Mouse (Mus musculus) midbrain, embryonic 11.5 days (tissue): ENCODE data around the gene Serpina3f. TPM values are rescaled to one million over a fixed set of nuclear protein-coding genes. Genes with fewer than 3 reads are reported as not detected.

Experiments used
- polyA plus RNA-seq: library from polyadenylated mRNA; unstranded; fragments of >200 nt; fragmentation: Nextera tagmentation; extraction: Ambion mirVana; gene quantifications from 2 replicates; pipeline ENCODE4 v1.2.1, GENCODE M21; 2014

Serpina3f gene
- polyA plus RNA-seq, 1 experiment from 2014 or later: 0.55 TPM

Other genes with a start within 250 kb of the Serpina3f start
- gene Serpina11, start 224.6 kb upstream of the Serpina3f start, polyA plus RNA-seq: not detected in 2 replicates
- not detected in 2 replicates for gene Serpina9, start 200.8 kb upstream of the Serpina3f start, polyA plus RNA-seq
- not detected in 2 replicates for gene Serpina12, start 170.1 kb upstream of the Serpina3f start, polyA plus RNA-seq
- not detected in 2 replicates for gene Serpina5, start 113.4 kb upstream of the Serpina3f start, polyA plus RNA-seq
- not detected in 2 replicates for gene Serpina3a, start 101.8 kb upstream of the Serpina3f start, polyA plus RNA-seq
- not detected in 2 replicates for gene Serpina3b, start 86.5 kb upstream of the Serpina3f start, polyA plus RNA-seq
- gene Serpina3c, start 60.7 kb upstream of the Serpina3f start, polyA plus RNA-seq: not detected in 2 replicates
- gene Serpina3g, start 21.7 kb downstream of the Serpina3f start, polyA plus RNA-seq: 0.26 and 0.44 TPM in 2 replicates
- 0.14 TPM in 1 of 2 replicates, not detected in the other for gene Serpina3i, start 48.6 kb downstream of the Serpina3f start, polyA plus RNA-seq
- gene Serpina3j, start 100.0 kb downstream of the Serpina3f start, polyA plus RNA-seq: not detected in 2 replicates
- gene Serpina3k, start 123.9 kb downstream of the Serpina3f start, polyA plus RNA-seq: not detected in 2 replicates
- not detected in 2 replicates for gene Serpina3m, start 123.9 kb downstream of the Serpina3f start, polyA plus RNA-seq
- not detected in 2 replicates for gene Serpina3n, start 192.2 kb downstream of the Serpina3f start, polyA plus RNA-seq